Mouse (Mus musculus) forebrain, postnatal 0 days (tissue): ENCODE data around the gene Tomm40l. TPM values are rescaled to one million over a fixed set of nuclear protein-coding genes. Genes with fewer than 3 reads are reported as not detected.

ENCODE experiments used
- ATAC-seq: fragments of 200-750 bp; cut with Nextera tagmentation; 2 replicates; pipeline ENCODE4 v1.8.0; 2017; ENCODE audit warnings: mild to moderate bottlenecking, moderate library complexity
- DNase-seq: peaks from one replicate; pipeline ENCODE4 v3.0.0-alpha.2; 2015
- H3K27ac ChIP-seq: fragments of 300-500 bp; sonication (generic); 2 replicates; pipeline ENCODE4 v1.5.1; 2014; ENCODE audit warnings: low read depth, mild to moderate bottlenecking, antibody characterized with exemption, low read length, moderate library complexity, mixed read lengths
- H3K27me3 ChIP-seq: fragments of 300-500 bp; sonication (generic); 2 replicates; pipeline ENCODE4 v1.6.1; 2014; ENCODE audit warnings: mild to moderate bottlenecking, low read length, mixed read lengths; ENCODE audit not compliant: insufficient read depth
- H3K36me3 ChIP-seq: fragments of 300-500 bp; sonication (generic); 2 replicates; pipeline ENCODE4 v1.6.1; 2014; ENCODE audit warnings: mild to moderate bottlenecking, moderate library complexity; ENCODE audit not compliant: insufficient read depth
- H3K4me1 ChIP-seq: fragments of 300-500 bp; sonication (generic); 2 replicates; pipeline ENCODE4 v1.6.1; 2014; ENCODE audit warnings: antibody characterized with exemption; ENCODE audit not compliant: insufficient read depth
- H3K4me2 ChIP-seq: fragments of 300-500 bp; sonication (generic); 2 replicates; pipeline ENCODE4 v1.6.1; 2014; ENCODE audit warnings: low read depth, mild to moderate bottlenecking, moderate library complexity
- H3K4me3 ChIP-seq: fragments of 300-500 bp; sonication (generic); 2 replicates; pipeline ENCODE4 v1.5.1; 2014; ENCODE audit warnings: low read depth, low read length, mixed read lengths
- H3K9ac ChIP-seq: fragments of 300-500 bp; sonication (generic); 2 replicates; pipeline ENCODE4 v1.6.1; 2014; ENCODE audit warnings: mild to moderate bottlenecking
- H3K9me3 ChIP-seq: fragments of 300-500 bp; sonication (generic); 2 replicates; pipeline ENCODE4 v1.6.1; 2016; ENCODE audit warnings: low read length
- CTCF ChIP-seq: sonication (generic); IDR thresholded peaks from 2 replicates; pipeline ENCODE4 v1.5.1; 2016; ENCODE audit warnings: antibody characterized with exemption, control low read depth, low read depth
- WGBS: fragments of 180-500 bp; shearing (Covaris S2); extraction: QIAGEN DNeasy Blood & Tissue Kit; methylation state at CpG from one replicate; pipeline ENCODE4 v1.1.7; 2014; 5-methylcytosine and 5-hydroxymethylcytosine counted together
- polyA plus RNA-seq: library from polyadenylated mRNA; unstranded; fragments of >200 nt; fragmentation: Nextera tagmentation; extraction: Ambion mirVana; gene quantifications from 2 replicates; pipeline ENCODE4 v1.2.1, GENCODE M21; 2015
- total RNA-seq: library from RNA; depleted of rRNA; stranded (reverse); fragments of >200 nt; gene quantifications from 2 replicates; pipeline ENCODE4 v1.2.3, GENCODE M21; 2014

The Tomm40l gene
- total and polyA plus RNA-seq, 2 experiments from 2014 or later, result 41.7 to 46.5 TPM

DNA sequence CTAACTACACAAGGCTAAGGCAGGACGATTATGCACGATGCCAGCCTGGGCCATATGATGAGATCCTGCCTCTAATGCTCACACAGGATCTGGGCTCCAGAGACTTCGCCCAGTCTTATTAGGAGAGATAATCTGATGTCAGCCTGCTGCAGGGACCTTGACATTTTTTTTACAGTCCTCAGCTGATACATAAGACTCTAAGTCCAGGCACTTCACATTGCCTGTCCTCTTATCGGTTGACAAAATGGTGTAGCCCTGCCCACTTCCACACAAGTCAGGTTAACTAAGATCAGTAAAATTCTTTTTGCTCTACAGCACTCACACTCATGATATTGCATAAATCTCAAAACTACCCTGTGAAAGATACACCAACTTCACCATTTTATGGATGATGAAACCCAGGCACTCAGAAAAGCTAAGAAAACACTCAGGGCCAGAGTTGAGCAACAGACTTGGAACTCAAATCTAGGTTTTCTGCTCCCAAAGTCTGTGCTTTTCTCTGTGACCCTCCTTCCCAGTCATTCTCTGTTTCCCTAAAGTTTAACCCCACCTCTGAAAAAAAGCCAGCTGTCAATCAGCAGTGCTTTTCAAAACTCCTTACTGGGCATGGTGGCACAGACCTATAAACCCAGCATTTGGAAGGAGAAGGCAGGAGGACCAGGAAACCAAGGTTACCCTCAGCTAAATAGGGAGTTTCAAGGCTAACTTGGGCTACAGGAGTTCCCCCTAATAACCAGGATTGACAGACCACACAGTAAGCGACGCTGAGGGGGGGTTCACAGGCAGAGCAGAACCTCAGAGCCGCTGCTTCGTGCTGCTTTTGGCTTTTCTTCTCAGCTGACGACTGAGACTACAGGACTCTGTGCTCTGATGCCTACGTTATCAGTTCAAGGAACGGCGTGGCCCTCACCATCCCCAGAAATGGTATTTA is 10.8 kb upstream of the Tomm40l start:
- no peak overlapping the region for H3K9ac ChIP-seq
- H3K27me3 ChIP-seq, result no peaks in the 10 kb centered on the region
- TF ChIP-seq CTCF, result no peak
- DNase-seq, result no peak
- no peak overlapping the region for H3K27ac ChIP-seq
- WGBS, result 88% methylated on average over 12 of the region's 12 CpGs
- no peaks in the 10 kb centered on the region for H3K4me1 ChIP-seq
- no peak overlapping the region for H3K4me2 ChIP-seq
- ATAC-seq, result no peak
- H3K9me3 ChIP-seq, result no peaks in the 10 kb centered on the region
- H3K4me3 ChIP-seq, result no peak overlapping the region
- peaks cover 45% of the 10 kb centered on the region for H3K36me3 ChIP-seq

- Histone ChIP-seq H3K9ac (no peak overlapping the region), H3K9me3 (no peaks in the 10 kb centered on the region), H3K4me3 (no peak overlapping the region), H3K27ac (no peak overlapping the region), H3K36me3 (peaks cover 38% of the 10 kb centered on the region), H3K4me2 (no peak overlapping the region), H3K27me3 (no peaks in the 10 kb centered on the region), H3K4me1 (no peaks in the 10 kb centered on the region)
- ATAC-seq (no peak), DNase-seq (no peak)
- WGBS, result 86% methylated on average over 5 of the region's 5 CpGs
- TF ChIP-seq CTCF, result no peak
Measured at GRCm38 (mm10) chr1:171232348-171232747, 10.0 kb upstream of the Tomm40l start.

GRCm38 (mm10) chr1:171231844-171232243 is 9.5 kb upstream of the Tomm40l start:
- WGBS, result 84% methylated on average over 4 of the region's 4 CpGs
- H3K4me1 ChIP-seq, result no peaks in the 10 kb centered on the region
- DNase-seq (no peak), ATAC-seq (no peak)
- H3K4me3 ChIP-seq, result no peak overlapping the region
- H3K27ac ChIP-seq, result no peak overlapping the region
- no peaks in the 10 kb centered on the region for H3K9me3 ChIP-seq
- H3K9ac ChIP-seq, result no peak overlapping the region
- peaks cover 33% of the 10 kb centered on the region for H3K36me3 ChIP-seq
- H3K4me2 ChIP-seq, result no peak overlapping the region
- no peaks in the 10 kb centered on the region for H3K27me3 ChIP-seq
- no peak for TF ChIP-seq CTCF

GRCm38 (mm10) chr1:171230215-171230614 is 7.9 kb upstream of the Tomm40l start:
- H3K9ac ChIP-seq, result no peak overlapping the region
- no peaks in the 10 kb centered on the region for H3K9me3 ChIP-seq
- no peak overlapping the region for H3K4me2 ChIP-seq
- TF ChIP-seq CTCF, result no peak
- no peaks in the 10 kb centered on the region for H3K27me3 ChIP-seq
- H3K4me3 ChIP-seq, result no peak overlapping the region
- 28% methylated on average over 3 of the region's 3 CpGs for WGBS
- H3K4me1 ChIP-seq, result no peaks in the 10 kb centered on the region
- no peak overlapping the region for H3K27ac ChIP-seq
- H3K36me3 ChIP-seq, result peaks cover 19% of the 10 kb centered on the region
- DNase-seq, result no peak
- no peak for ATAC-seq

DNA sequence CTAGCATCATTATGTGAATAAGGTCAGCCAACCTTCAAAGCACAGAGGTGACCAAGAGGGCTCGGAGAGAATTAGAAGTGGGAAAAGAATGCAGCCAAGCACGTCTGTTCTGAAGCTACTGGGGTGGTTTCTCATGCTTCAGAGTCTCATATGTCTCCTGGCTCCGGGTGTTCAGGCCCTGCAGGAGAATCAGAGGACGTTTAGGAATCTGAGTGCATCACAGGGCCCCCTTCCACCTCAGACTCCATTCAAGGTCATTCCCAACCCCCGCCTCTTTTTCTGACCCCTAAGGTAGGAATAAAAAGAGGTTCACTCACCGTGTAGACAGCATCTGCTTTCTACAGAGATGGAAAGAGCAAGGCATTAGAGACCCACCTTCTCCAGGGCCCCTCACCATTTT is 7.4 kb upstream of the Tomm40l start:
- TF ChIP-seq CTCF, result no peak
- DNase-seq, result no peak
- H3K4me3 ChIP-seq, result no peak overlapping the region
- no peaks in the 10 kb centered on the region for H3K9me3 ChIP-seq
- no peak overlapping the region for H3K9ac ChIP-seq
- H3K27ac ChIP-seq, result no peak overlapping the region
- no peaks in the 10 kb centered on the region for H3K4me1 ChIP-seq
- peaks cover 14% of the 10 kb centered on the region for H3K36me3 ChIP-seq
- no peak overlapping the region for H3K4me2 ChIP-seq
- H3K27me3 ChIP-seq, result no peaks in the 10 kb centered on the region
- WGBS, result 35% methylated on average over 6 of the region's 6 CpGs
- no peak for ATAC-seq

DNA sequence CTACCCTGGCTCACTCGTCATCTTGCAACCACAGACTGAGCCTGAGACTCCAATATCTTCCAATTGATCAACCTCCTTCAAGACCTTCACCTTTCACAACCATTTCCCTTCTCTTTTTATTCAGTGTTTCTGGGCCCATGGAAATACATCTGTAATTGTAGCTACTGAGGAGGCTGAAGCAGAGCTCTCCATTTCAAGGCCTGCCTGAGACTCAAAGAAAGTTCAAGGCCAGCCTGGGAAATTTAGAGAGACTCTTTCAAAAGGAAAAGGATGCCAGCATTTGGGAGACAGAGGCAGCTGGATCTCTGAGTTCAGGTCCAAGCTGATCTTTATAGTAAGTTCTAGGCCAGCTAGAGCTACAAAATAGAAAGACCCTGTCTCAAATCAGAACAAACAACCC is 5.6 kb upstream of the Tomm40l start:
- Histone ChIP-seq H3K27ac (no peak overlapping the region), H3K36me3 (no peaks in the 10 kb centered on the region), H3K27me3 (no peaks in the 10 kb centered on the region), H3K4me1 (no peaks in the 10 kb centered on the region), H3K4me3 (no peak overlapping the region), H3K9me3 (no peaks in the 10 kb centered on the region), H3K9ac (no peak overlapping the region), H3K4me2 (no peak overlapping the region)
- 86% methylated on average over 1 of the region's 1 CpGs for WGBS
- DNase-seq (no peak), ATAC-seq (no peak)
- TF ChIP-seq CTCF, result no peak

DNA sequence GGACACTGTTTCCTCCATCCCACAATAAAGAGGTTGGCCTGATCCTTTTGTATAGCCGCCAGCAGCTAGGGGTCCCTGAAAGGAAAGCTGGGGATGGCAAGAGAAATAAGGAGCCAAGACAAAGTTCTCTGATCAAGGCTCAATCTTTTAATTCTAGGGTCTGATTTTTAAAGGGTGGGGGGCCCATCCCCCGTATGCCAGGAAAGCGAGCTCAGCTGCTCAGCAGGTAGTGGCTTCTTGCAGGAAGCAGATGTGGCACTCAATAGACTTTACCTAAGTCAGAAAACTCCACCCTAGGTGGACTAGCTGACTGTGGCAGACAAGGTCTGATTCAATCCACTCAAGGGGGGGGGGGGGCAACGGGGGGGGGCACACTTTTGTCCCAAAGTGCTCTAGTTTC is 4.5 kb upstream of the Tomm40l start:
- DNase-seq (no peak), ATAC-seq (no peak)
- no peak overlapping the region for H3K4me3 ChIP-seq
- no peak overlapping the region for H3K4me2 ChIP-seq
- WGBS, result 39% methylated on average over 4 of the region's 4 CpGs
- H3K27me3 ChIP-seq, result no peaks in the 10 kb centered on the region
- no peaks in the 10 kb centered on the region for H3K9me3 ChIP-seq
- no peak overlapping the region for H3K27ac ChIP-seq
- no peak overlapping the region for H3K9ac ChIP-seq
- H3K4me1 ChIP-seq, result 0 out of 2 replicates have a peak, but pooled peaks cover under 1% of the 10 kb centered on the region
- no peaks in the 10 kb centered on the region for H3K36me3 ChIP-seq
- TF ChIP-seq CTCF, result no peak
